Mouse (Mus musculus) liver, embryonic 14.5 days (tissue): ENCODE measurements around the gene Phlda2. TPM values are rescaled to one million over a fixed set of nuclear protein-coding genes. Genes with fewer than 3 reads are reported as not detected.

Experiments used
- ATAC-seq: fragments of 200-750 bp; cut with Nextera tagmentation; 2 replicates; pipeline ENCODE4 v1.8.0; 2017; ENCODE audit warnings: moderate number of reproducible peaks, mild to moderate bottlenecking, moderate library complexity; ENCODE audit not compliant: insufficient read depth
- DNase-seq, 3 experiments: peaks; one replicate each; pipeline ENCODE4 v3.0.0-alpha.2; 2012 to 2013; ENCODE audit warnings: low read depth in 3 of 3, low spot score in 3 of 3
- H3K27ac ChIP-seq: fragments of 300-500 bp; sonication (generic); 2 replicates; pipeline ENCODE4 v1.5.1; 2014; ENCODE audit warnings: moderate library complexity, mild to moderate bottlenecking, control low read depth, inconsistent platforms
- H3K27me3 ChIP-seq: fragments of 300-500 bp; sonication (generic); 2 replicates; pipeline ENCODE4 v1.6.1; 2014; ENCODE audit warnings: mild to moderate bottlenecking, low read length, moderate library complexity; ENCODE audit not compliant: control insufficient read depth, insufficient read depth
- H3K36me3 ChIP-seq: fragments of 300-500 bp; sonication (generic); replicated peaks from 2 replicates; pipeline ENCODE4 v1.6.1; 2014; ENCODE audit warnings: low read depth; ENCODE audit not compliant: control insufficient read depth, insufficient read depth
- H3K4me1 ChIP-seq, 2 experiments: fragments of 200-500 bp in 1 of 2; fragments of 300-500 bp in 1 of 2; sonication (generic) in 1 of 2; replicated peaks; 2 replicates each; pipeline ENCODE4 v1.6.1; 2012 to 2014; ENCODE audit warnings: antibody characterized with exemption in 1 of 2, inconsistent platforms in 1 of 2, low read length in 1 of 2; ENCODE audit not compliant: control insufficient read depth in 2 of 2, insufficient read depth in 2 of 2
- H3K4me2 ChIP-seq: fragments of 300-500 bp; sonication (generic); 2 replicates; pipeline ENCODE4 v1.6.1; 2014; ENCODE audit warnings: low read depth, mild to moderate bottlenecking, control low read depth, moderate library complexity
- H3K4me3 ChIP-seq, 2 experiments: fragments of 200-500 bp in 1 of 2; fragments of 300-500 bp in 1 of 2; sonication (generic) in 1 of 2; 2 replicates each; pipeline ENCODE4 v1.5.1; 2012 to 2014; ENCODE audit warnings: low read depth in 2 of 2, low read length in 2 of 2, mild to moderate bottlenecking in 2 of 2, control low read depth in 1 of 2, inconsistent platforms in 1 of 2, moderate library complexity in 1 of 2; ENCODE audit not compliant: insufficient read depth in 1 of 2
- H3K9ac ChIP-seq: fragments of 300-500 bp; sonication (generic); replicated peaks from 2 replicates; pipeline ENCODE4 v1.6.1; 2014; ENCODE audit warnings: mild to moderate bottlenecking, control low read depth, moderate library complexity
- H3K9me3 ChIP-seq: fragments of 300-500 bp; sonication (generic); 2 replicates; pipeline ENCODE4 v1.6.1; 2016; ENCODE audit warnings: low read length, mixed read lengths; ENCODE audit not compliant: control insufficient read depth
- CTCF ChIP-seq: IDR thresholded peaks from 2 replicates; pipeline ENCODE4 v1.5.1; 2016; ENCODE audit warnings: antibody characterized with exemption, low read depth, control low read depth
- EP300 ChIP-seq: IDR thresholded peaks from 2 replicates; pipeline ENCODE4 v1.6.1; 2016; ENCODE audit warnings: antibody characterized with exemption, low read depth
- WGBS: fragments of 180-500 bp; shearing (Covaris S2); extraction: QIAGEN DNeasy Blood & Tissue Kit; methylation state at CpG from one replicate; pipeline ENCODE4 v1.1.7; 2014; ENCODE audit not compliant: insufficient replicate concordance; 5-methylcytosine and 5-hydroxymethylcytosine counted together
- polyA plus RNA-seq, 2 experiments: library from polyadenylated mRNA; depleted of rRNA in 1 of 2; stranded (reverse) in 1 of 2; unstranded in 1 of 2; fragments of >200 nt; fragmentation: Nextera tagmentation in 1 of 2; extraction: Ambion mirVana in 1 of 2; gene quantifications; 2 replicates each; pipeline versions ENCODE4 v1.2.1 to v1.2.3; 2012 to 2014

Phlda2 gene
- polyA plus RNA-seq, 2 experiments = 18.2 to 23.2 TPM

GRCm38 (mm10) chr7:143474811-143475210 lies 28.1 kb downstream of the Phlda2 start:
- Histone ChIP-seq H3K9me3 (no peaks in the 10 kb centered on the region), H3K27ac (no peak overlapping the region), H3K27me3 (no peaks in the 10 kb centered on the region), H3K9ac (no peak overlapping the region), H3K4me1 (peaks cover 0 to 3% of the 10 kb centered on the region in 2 experiments; a peak in 1 of 4 replicates), H3K36me3 (no peaks in the 10 kb centered on the region), H3K4me3 (no peak overlapping the region), H3K4me2 (no peak overlapping the region)
- TF ChIP-seq EP300 (no peak), CTCF (no peak)
- DNase-seq (no peak), ATAC-seq (peak; percentile 22; the same call in 1 of the 2 replicates)
- WGBS = 22% methylated on average over 10 of the region's 10 CpGs

DNA sequence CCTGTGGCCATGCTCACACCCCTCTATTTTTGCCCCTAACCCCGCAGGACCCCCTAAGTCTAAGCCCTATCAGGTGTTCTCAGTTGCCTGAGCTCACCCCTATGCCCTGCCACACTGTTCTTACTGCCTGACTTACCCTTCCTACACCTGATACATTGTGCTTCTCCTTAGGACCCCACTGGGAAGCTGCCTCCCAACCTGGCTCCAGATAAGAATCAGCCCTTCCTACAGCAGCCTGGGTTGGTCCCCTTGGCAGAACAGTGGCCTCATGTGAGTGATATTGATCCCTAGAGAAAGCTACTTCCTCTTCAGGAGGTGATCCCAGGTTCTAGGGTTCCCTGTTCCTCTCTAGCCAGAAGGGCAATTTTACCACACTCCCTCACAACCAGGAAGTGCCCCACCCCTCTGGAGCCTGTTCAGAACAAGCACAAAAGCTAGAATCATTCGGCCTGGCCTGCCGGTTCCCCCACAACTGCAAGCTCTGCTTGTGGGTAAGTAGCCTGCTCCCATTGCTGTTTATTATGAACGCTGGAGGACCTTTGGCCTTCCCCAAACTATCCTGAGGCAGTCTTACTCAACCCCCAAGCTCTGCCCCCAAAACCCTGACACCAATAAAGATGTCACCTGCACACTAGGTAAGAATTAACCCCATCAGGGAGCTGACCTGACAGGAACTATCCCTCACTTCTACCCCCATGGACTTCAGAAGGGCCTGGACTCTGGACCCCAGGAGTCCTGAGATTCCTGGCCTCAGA lies 29.4 kb downstream of the Phlda2 start, which contains the start of gene Slc22a18:
TSS of gene Slc22a18 (plus strand) at position 390 of the 755 bp plus-strand sequence.
- ATAC-seq (peak; percentile 14; the same call in 1 of the 2 replicates), DNase-seq (no peak)
- TF ChIP-seq EP300 = no peak
- no peak for TF ChIP-seq CTCF
- H3K9me3 ChIP-seq = no peaks in the 10 kb centered on the region
- 11% methylated on average over 4 of the region's 4 CpGs for WGBS
- no peak within 1 kb of the TSS for H3K27ac ChIP-seq
- peak within 1 kb of the TSS; percentile 22 for H3K4me2 ChIP-seq
- H3K36me3 ChIP-seq = no peaks in the 10 kb centered on the region
- H3K27me3 ChIP-seq = no peaks in the 10 kb centered on the region
- no peak within 1 kb of the TSS for H3K9ac ChIP-seq
- peaks cover 0 to 3% of the 10 kb centered on the region in 2 experiments; a peak in 1 of 4 replicates for H3K4me1 ChIP-seq
- peak within 1 kb of the TSS; percentile 6 to 31; a peak in 2 of 4 replicates for H3K4me3 ChIP-seq

GRCm38 (mm10) chr7:143469946-143470345 lies 33.0 kb downstream of the Phlda2 start:
- no peaks in the 10 kb centered on the region for H3K36me3 ChIP-seq
- 9% methylated on average over 8 of the region's 8 CpGs for WGBS

DNA sequence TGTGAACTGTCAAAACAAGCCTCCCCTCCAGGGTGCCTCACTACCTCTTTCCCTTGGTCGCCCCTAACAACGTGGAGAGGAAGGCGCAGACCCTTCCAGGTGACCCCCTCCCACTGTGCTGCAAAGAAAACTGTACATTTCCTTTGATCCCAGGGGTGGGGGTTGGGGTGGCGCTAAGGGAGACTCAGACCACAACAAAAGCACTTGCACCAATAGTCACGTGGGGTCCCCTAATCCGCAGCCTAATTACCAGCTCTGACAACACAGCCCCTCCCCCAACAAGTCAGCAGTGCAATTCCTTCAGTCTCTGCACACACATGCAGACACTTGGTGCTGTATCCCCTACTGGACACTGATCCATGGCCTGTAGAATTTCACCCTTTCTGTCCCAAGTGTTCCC lies 35.2 kb downstream of the Phlda2 start:
- H3K27me3 ChIP-seq = peaks cover 4% of the 10 kb centered on the region
- no peaks in the 10 kb centered on the region for H3K36me3 ChIP-seq
- H3K9ac ChIP-seq = no peak overlapping the region
- no peak for DNase-seq
- WGBS = 28% methylated on average over 6 of the region's 6 CpGs
- no peak overlapping the region for H3K4me2 ChIP-seq
- no peak overlapping the region for H3K4me3 ChIP-seq
- no peaks in the 10 kb centered on the region for H3K9me3 ChIP-seq
- no peak for ATAC-seq
- peaks cover 0 to 3% of the 10 kb centered on the region in 2 experiments; a peak in 1 of 4 replicates for H3K4me1 ChIP-seq
- H3K27ac ChIP-seq = no peak overlapping the region
- TF ChIP-seq EP300 = no peak
- no peak for TF ChIP-seq CTCF

More at GRCm38 (mm10) chr7:143469946-143470345, 33.0 kb downstream of the Phlda2 start:
- Histone ChIP-seq H3K4me3 (no peak overlapping the region), H3K9ac (no peak overlapping the region), H3K9me3 (no peaks in the 10 kb centered on the region), H3K4me1 (peaks cover 0 to 3% of the 10 kb centered on the region in 2 experiments; a peak in 1 of 4 replicates), H3K27ac (no peak overlapping the region), H3K27me3 (peaks cover under 1% of the 10 kb centered on the region), H3K4me2 (no peak overlapping the region)
- peak in 1 of 3 experiments; percentile 24 for DNase-seq
- ATAC-seq = no peak
- TF ChIP-seq CTCF (peak; percentile 91), EP300 (no peak)

DNA sequence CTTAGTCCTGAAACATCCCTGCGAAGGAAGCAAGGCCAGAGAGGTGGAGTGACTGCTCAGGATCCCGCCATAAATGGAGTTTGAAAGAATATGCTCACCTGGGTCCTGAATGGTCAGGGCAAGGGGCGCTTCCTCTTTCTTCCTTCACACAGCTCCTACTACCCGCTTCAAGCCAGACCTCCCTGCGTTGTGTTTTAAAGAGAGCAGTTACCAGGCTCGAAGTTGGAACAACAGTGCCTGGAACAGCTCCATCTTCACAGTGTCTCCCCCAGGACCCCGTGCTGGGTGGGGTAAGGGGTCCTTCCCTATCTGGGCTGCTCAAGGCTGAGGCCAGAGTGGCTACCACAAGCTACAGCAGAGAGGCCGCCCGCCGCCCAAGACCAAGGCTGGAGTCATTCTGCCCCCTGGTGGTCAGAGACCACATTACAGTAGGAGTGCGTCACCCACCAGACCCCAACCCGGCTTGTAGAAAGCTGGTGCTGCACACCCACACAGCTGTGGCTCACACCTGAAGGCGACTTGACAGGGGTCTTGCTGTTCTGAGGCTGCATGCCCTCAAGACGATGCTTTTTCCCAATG lies 36.8 kb downstream of the Phlda2 start:
- H3K4me2 ChIP-seq = no peak overlapping the region
- peaks cover 0 to 3% of the 10 kb centered on the region in 2 experiments; a peak in 1 of 4 replicates for H3K4me1 ChIP-seq
- H3K27ac ChIP-seq = no peak overlapping the region
- H3K9ac ChIP-seq = no peak overlapping the region
- peaks cover 4% of the 10 kb centered on the region for H3K27me3 ChIP-seq
- WGBS = 20% methylated on average over 14 of the region's 14 CpGs
- no peaks in the 10 kb centered on the region; the same call in 1 of the 2 replicates for H3K9me3 ChIP-seq
- no peak for DNase-seq
- no peak overlapping the region for H3K4me3 ChIP-seq
- no peak for ATAC-seq
- no peaks in the 10 kb centered on the region for H3K36me3 ChIP-seq
- TF ChIP-seq EP300 (no peak), CTCF (peak; percentile 93)
